Mouse (Mus musculus): ENCODE measurements around the gene Rhbdd2. TPM values are rescaled to one million over a fixed set of nuclear protein-coding genes. Genes with fewer than 3 reads are reported as not detected.
"Not testable (repeated sequence)": the region's sequence is repeated elsewhere in the genome, so short reads cannot be mapped to it uniquely, and the experiment has no call there.

Gene Rhbdd2
- 15.9 and 17.3 TPM in 2 replicates for polyA plus RNA-seq (2012; rRNA removed)

DNA sequence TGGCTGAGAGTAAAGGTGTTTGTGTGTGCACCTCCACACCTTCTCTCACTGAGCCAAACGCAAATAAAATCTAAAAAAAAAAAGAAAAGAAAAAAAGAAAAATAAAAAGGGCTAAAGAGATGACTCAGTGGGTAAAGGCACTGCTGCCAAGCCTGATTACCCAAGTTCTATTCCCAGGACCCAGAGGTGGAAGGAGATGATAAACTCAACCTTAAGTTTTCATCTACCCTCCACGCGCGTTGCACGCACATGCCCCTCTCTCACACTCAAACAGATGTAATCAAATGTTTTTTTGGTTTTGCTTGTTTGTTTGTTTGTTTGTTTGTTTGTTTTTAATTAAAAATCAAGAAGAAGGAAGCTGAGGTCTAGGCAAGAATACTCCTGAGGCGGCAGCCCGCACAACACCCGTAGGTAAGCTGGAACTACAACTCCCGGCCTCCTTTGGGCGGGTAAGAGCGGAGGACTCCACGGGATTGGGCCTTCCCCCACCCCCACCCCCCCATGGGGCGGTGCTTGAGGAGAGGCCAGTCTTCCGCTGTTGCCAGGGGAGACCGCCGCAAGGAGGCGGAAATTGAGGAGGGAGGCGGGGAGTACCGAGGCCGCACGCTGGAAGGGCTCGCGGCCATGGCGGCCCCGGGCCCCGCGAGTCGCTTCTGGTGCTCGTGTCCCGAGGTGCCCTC, at the start of gene Rhbdd2:
Gene Rhbdd2, plus strand, starts transcription at position 502 of the 680 bp plus-strand sequence.
- WGBS: 13% methylated on average over 30 of the region's 30 CpGs
- peak; percentile 97 for DNase-seq (ENCODE audit: low read depth, low spot score)

DNA sequence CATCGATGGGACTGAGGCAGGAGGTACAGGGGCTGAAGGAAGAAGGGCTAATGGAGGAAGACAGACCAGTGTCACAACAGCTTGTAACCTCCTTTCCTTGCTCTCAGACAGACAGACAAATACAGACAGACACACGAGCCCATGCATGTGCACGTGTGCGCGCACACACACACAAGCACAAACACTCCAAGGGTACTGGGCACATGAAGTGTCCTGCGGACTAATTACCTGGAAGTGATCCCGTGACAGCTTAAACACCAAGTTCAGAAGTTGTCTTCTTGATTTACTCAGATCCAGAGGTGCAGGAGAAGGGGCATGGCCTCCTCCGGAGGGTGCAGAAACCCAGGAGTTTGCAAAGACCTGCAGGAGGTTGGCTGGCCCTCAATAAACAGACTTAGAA, 46.7 kb upstream of the Rhbdd2 start:
- 86% methylated on average over 8 of the region's 8 CpGs for WGBS

DNA sequence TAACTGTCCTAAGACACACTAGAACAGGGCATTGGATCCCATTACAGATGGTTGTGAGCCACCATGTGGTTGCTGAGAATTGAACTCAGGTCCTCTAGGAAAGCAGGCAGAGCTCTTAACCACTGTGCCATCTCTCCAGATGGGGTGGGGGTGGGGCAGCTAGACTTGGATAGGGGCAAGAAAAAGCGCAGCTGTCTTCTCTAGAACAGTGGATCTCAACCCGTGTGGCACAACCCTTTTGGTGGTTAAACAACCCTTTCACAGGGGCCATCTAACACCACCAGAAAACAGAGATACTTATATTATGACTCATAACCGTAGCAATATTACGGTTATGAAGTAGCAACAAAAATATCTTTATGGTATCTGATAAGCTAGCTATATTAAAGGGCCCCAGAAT, 44.7 kb upstream of the Rhbdd2 start:
- 44% methylated on average over 4 of the region's 4 CpGs for WGBS
- DNase-seq (ENCODE audit: low read depth, low spot score): no peak

More for the DNA sequence above, 46.7 kb upstream of the Rhbdd2 start:
- no peak for DNase-seq (ENCODE audit: low read depth, low spot score)

DNA sequence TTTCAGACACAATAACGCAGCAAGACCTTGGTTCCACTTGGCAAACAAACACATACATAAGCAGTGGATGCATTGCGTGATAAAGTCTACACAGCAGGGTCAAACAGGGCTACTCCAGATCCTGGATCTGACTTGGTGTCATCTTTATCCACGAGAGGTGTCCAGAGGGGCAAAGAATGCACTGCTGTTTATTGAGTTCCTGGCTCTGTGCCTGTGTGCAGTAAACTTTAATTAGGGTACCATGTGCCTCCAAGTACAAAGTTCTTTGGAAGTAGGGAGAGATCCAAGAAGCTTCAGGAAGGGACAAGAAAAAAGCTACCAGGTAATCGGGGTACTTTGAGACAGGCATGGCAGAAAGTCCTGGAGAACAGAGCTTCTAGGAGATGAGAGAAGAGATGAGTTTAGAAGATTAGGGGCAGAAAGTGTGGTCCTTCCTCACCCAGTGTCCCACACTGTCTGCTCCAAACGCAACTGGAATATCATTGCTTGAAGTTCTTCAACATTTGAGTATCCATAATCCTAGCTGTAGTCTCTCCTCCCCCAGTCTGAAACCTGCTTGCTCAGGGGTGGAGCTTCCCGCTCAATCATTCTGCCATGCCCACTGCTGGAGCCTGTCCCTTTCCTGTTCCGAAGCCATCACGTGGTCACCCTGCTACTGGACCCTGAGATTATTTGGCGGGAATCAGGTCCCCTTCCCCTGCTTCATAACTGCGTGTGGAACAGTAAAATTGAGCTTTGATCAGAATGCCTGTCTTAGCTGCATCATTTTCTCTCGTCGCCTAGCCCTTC, 42.2 kb upstream of the Rhbdd2 start:
- DNase-seq (ENCODE audit: low read depth, low spot score): peak; percentile 88
- 35% methylated on average over 12 of the region's 12 CpGs for WGBS

DNA sequence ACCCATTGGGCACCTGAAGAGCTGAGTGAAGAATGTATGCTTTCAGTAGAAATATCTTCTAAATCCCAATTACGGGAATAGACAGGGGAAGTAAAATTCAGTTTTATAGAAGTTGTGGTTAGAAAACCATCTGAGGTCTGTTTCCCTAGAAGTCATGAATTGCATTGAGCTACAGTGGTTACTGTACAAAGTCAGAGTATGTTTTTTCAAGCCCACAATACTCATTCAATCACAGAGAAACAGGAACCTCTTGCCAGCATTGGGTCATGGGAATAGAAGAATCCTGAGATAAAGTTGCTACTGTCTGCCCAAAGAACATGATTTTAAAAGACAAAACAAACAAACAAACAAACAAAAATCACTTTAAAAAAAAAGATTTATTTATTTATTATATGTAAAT, 27.8 kb upstream of the Rhbdd2 start:
- no CpG with 5 or more reads among the region's 1 CpGs for WGBS

DNA sequence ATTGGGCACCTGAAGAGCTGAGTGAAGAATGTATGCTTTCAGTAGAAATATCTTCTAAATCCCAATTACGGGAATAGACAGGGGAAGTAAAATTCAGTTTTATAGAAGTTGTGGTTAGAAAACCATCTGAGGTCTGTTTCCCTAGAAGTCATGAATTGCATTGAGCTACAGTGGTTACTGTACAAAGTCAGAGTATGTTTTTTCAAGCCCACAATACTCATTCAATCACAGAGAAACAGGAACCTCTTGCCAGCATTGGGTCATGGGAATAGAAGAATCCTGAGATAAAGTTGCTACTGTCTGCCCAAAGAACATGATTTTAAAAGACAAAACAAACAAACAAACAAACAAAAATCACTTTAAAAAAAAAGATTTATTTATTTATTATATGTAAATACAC, 25.7 kb upstream of the Rhbdd2 start:
- no CpG with 5 or more reads among the region's 1 CpGs for WGBS
- not testable (repeated sequence) for DNase-seq (ENCODE audit: low read depth, low spot score)

More for the DNA sequence above, 27.8 kb upstream of the Rhbdd2 start:
- DNase-seq (ENCODE audit: low read depth, low spot score): not testable (repeated sequence)

DNA sequence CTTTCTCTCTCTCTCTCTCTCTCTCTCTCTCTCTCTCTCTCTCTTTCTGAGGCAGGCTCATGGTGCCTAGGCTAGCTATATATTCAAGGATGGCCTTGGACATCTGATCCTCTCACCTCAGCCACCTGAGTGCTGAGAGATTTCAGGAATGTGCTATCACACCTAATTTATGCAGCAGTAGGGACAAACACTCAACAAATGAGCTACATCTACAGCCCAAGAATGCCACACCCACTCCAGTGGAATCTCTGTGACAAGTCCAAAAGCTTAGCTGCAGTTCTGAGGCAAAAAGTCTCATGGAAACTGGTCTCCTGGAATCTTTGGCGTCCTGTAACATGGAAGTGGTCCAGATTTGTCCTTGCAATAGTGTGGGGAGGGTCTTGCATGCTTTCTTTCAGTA, 24.8 kb upstream of the Rhbdd2 start:
- WGBS: 58% methylated on average over 1 of the region's 1 CpGs
- DNase-seq (ENCODE audit: low read depth, low spot score): no peak

DNA sequence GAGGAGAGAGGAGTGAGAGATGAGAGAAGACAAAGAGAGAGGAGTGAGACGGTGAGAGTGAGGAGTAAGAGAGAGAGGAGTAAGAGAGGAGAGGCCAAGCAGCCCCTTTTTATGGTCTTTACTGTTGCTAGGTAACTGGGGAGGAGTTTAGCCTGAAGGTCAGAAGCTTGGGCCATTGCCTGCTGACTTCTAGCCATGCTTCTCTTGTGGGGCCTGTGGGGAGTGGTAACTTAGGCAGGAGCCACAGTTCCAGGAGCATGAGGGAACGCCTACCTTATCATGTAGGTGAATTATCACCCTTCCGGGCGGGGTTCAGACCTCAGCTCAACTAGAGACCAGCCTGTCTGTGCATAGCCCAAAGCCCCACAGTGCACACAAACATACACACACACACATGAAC, 22.6 kb upstream of the Rhbdd2 start:
- no peak for DNase-seq (ENCODE audit: low read depth, low spot score)
- 22% methylated on average over 4 of the region's 4 CpGs for WGBS

DNA sequence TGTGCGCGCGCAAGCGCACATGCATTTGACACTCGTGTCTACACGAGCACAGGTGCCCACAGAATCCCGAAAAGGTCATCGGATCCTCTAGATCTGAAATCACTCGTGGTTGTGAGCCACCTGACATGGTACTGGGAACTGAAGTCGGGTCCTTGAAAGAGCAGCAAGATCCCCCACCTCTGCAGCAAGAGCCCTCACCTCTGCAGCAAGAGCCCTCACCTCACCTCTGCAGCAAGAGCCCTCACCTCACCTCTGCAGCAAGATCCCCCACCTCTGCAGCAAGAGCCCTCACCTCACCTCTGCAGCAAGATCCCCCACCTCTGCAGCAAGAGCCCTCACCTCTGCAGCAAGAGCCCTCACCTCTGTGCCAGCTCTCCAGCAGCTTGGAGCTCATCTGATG, 12.7 kb upstream of the Rhbdd2 start:
- DNase-seq (ENCODE audit: low read depth, low spot score): not testable (repeated sequence)
- 80% methylated on average over 10 of the region's 10 CpGs for WGBS

DNA sequence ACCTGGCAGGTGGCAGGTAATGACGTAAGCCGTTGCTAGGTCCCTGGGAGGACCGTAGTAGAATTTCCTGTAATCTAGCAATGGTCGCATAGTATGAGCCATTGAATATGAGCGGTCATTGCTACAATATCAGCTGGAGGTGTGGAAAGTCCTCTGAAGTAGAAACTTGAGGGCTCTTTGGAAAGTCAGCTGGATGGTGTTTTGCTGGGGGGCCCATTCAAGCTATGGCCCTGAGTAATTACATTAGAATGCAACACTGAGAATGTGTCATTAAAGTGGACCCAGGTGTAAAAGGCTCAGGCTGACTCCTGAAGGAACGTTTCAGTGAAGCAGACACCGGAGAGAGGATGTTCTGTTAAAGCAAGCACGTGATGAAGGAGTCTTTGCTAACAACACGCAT, 11.9 kb upstream of the Rhbdd2 start:
- no peak for DNase-seq (ENCODE audit: low read depth, low spot score)
- WGBS: 84% methylated on average over 9 of the region's 9 CpGs

DNA sequence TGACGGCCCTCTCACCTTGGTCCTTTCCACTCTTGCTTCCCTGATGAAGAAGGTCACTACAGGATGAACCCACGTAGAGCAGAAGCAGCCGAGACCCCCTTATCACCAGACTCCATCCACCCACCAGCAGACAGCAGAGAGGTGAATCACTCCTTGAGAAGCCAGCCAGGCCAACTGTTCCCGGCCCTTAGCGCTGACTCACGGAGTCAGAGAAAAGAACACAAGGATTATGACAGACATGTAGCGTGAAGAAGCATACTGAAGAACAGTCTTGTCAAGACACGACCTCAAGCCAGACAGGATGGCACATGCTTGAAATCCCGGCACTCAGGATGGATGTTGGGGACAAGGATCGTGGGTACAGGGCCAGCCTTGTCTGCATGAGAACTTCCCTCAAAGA, 10.7 kb upstream of the Rhbdd2 start:
- WGBS: 82% methylated on average over 10 of the region's 10 CpGs
- DNase-seq (ENCODE audit: low read depth, low spot score): no peak

DNA sequence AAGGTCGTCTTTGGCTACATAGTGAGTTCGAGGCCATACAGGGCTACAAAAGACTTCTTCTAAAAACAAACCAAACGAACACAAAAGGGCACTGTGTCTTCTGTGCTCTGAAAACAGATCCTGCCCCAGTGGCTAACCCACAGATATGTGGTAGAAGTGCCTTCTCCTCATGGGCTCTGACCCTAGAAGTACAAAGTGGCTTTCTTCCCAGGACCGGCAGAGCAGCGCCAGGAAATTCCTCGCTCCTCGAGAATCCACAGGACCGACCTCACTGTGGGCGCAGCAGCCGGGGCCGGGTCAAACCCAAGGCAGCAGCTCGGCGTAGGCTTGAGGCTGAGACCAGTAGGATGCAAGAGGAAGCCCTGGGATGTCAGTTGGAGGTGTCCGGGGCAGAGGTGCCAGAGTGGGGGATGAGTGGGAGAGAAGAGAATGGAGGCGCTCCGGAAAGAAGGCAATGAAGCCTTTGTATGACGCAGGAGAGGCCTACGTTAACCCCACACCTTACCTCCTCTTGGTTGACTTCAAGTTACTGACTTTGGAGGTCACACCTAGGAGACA, 9.3 kb upstream of the Rhbdd2 start:
- WGBS: 72% methylated on average over 18 of the region's 18 CpGs
- DNase-seq (ENCODE audit: low read depth, low spot score): no peak

DNA sequence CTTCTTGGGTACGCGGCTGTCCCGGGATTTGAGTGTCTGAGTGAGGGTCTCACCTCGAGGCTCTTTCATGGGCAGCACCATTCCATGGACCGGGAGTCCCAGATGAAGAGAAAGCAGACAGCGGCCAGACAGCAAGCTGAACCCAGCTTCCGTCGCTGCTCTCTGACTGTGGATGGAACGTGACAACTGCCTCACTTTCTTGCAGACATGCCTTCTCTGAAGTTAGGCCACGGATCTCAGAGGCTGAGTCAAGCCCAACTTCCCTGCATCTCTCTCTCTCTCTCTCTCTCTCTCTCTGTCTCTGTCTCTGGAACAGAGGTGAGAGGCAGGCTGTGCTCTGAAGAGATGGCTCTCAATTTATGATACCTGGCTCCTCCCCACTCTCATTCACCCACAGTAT, 3.5 kb upstream of the Rhbdd2 start:
- 50% methylated on average over 10 of the region's 10 CpGs for WGBS
- DNase-seq (ENCODE audit: low read depth, low spot score): no peak

DNA sequence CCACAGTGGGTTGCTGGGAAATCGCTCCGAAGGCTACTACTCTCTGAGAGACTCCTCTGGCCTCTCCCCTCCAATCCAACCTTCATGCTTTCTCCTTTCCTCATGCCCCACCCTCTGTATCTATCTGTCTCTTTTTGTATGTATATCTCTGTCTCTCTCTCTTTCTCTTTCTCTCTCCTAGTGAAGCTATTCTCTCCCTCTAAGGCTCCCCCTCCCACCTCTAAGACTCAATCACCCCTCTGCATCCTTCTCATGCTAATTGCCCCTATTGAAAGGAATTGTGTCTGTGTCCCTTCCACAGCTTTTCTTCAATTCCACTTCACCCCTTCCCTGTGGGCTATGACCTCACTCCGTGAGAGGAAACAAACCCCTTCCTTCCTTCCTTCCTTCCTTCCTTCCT, 3.0 kb upstream of the Rhbdd2 start:
- 86% methylated on average over 3 of the region's 3 CpGs for WGBS
- no peak for DNase-seq (ENCODE audit: low read depth, low spot score)

DNA sequence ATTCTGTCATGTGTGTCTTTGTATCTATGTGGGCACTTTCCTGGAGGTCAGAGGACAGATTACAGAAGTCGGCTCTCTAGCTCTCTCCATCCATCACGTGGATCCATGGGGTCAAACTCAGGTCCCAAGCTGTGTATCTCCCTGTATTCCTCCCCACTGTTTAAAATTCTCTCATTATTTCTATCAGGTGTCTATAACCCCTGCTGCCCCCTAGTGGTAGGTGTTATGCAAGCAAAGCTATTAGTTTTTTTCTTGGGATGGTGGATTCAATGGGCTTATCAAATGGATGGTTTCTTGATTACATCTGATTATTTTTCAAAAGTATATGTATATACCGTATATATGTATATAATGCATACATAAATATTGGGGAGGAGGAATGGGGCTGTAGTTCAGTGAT, 1.8 kb upstream of the Rhbdd2 start:
- no peak for DNase-seq (ENCODE audit: low read depth, low spot score)
- WGBS: 15% methylated on average over 3 of the region's 3 CpGs

DNA sequence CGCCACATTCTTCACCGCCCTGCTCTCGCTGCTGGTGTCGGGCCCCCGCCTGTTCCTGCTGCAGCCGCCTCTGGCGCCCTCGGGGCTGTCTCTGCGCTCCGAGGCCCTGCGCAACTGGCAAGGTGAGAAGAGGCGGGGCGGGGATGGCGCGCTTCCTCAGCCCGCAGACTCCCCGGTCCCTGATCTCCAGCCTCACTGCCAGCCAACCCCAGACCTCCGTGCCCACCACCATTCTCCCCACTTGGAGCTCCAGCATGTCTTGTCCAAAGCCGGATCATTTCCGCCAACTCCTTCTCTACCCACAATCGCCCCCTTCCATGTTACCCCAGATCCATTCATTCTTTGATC, 353 bp downstream of the Rhbdd2 start:
- under 1% methylated on average over 21 of the region's 21 CpGs for WGBS

DNA sequence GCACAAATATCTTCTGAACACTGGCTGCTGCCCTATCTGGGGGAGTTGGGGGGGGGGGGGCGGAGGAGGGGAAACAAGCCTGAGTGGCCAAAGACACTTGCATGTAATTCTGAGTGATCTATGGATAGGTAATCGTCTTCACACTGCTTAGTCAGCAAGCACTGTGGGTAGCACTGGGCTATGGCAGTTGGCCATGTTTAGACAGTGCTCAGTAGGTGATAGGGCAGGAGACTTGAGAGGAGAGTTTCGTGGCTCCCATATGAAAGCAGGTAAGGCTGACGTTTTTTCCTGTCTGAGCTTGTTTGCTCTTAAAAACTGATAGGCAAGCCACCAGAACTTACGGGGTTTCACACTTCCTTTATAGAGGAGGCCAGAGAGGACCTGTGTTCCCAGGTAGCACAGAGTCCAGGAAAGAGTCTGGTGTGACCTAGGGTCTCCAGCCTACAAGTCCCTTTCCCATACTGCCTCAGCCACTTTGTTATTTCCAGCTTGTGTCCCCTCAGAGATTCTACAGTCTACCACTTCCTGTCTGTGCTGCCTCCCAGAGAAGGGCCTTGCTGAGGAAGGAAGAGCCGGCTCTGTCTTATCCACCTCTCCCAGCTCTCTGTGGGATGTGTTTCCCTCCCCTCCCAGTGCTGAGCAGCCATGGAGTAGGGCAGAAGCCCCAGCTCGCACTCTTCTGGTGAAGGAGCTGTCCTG, 7.5 kb downstream of the Rhbdd2 start:
- 37% methylated on average over 7 of the region's 7 CpGs for WGBS
- no peak for DNase-seq (ENCODE audit: low read depth, low spot score)

More for the DNA sequence above, 353 bp downstream of the Rhbdd2 start:
- DNase-seq (ENCODE audit: low read depth, low spot score): no peak

DNA sequence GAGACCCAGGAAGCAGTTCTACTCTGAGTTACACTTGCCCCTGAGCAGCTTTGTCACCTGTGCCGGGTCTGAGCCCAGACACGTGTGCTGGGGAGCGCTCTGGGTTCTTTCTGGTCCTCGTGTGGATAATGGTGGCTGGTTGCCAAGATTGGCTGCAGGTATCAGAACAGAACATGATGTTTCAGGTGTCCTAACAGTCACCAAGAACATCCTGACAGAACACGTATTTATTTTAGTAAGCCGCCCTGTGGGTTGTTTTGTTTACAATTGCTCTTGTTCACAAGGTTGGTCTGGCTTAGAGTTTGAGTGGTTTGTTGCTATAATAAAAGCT, 8.0 kb downstream of the Rhbdd2 start:
- 76% methylated on average over 6 of the region's 6 CpGs for WGBS
- no peak for DNase-seq (ENCODE audit: low read depth, low spot score)

DNA sequence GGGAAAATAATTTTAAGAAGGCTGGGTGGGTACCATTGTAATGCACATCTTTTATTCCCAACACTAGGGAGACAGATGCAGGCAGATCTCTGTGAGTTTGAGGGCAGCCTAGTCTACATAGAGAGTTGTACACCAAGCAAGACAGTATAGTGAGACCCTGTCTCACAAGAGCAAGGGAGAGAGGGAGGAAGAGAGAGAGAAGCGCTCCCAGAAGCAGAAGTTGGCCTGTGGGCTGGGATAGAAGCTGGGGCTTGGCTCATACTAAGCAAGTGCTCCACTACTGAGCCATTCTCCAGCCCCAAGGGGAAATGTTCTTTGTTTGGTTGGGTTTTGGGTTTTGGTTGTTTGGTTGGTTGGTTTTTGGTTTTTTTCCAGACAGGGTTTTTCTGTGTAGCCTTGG, 8.6 kb downstream of the Rhbdd2 start:
- 97% methylated on average over 1 of the region's 1 CpGs for whole genome bisulfite sequencing
- DNase-seq (ENCODE audit: low read depth, low spot score): no peak

DNA sequence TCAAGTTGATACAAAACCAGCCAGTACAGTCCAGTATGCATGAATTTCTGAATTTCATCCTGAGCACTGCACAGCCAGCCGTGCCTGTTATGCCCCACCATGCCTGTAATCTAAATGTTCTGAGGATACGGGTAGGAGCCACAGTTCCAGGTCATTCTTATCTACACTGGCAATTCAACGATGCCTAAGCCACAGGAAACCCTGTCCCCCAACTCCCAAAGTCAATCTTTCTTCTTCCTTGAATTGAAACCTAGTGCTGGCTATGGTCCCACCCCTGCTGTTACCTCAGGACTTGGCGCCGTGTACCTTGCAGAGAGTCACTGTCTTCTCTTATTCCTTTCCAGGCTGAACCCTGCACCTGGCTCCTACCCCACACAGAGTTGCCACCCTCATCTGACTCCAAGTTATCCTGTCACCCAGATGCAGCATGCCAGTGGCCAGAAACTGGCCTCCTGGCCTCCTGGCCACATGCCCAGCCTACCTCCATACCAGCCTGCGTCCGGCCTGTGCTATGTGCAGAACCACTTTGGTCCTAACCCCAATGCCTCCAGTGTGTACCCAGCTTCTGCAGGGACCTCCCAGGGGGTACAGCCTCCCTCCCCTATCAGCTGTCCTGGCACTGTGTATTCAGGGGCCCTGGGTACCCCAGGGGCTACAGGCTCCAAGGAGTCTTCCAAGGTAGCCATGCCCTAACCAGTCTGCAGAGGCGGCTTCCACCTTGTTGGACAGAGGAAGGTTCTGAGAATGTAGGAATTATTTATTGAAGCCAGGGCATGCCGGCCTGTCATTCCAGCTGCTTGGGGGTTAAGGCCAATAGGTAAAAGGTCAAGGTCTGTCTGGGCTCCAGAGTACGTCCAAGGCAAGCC, 10.5 kb downstream of the Rhbdd2 start:
- DNase-seq (ENCODE audit: low read depth, low spot score): no peak
- WGBS: 82% methylated on average over 10 of the region's 10 CpGs
